12 mouse cellular contexts compared by ENCODE assay signal in genomic region chr4:156070276-156070675, GRCm38 (mm10). TPM values are rescaled to one million over a fixed set of nuclear protein-coding genes. Genes with fewer than 3 reads are reported as not detected.
DNase-seq lines count a peak whose midpoint lies in the region; ATAC-seq and TF ChIP-seq lines count a peak whose summit lies in the region.
"Had no signal": no experiment of that assay in that cellular context is flagged by ENCODE, and none has a peak within 500 bp of the region (broad histone marks: within the 10 kb centered on the region; RNA-seq: fewer than 3 reads in every experiment).

No protein-coding gene starts in this region.

- H3K9me3 ChIP-seq in heart, embryonic 15.5 days (replicated peaks), result no peaks in the 10 kb centered on the region
- H3K9me3 ChIP-seq in heart, embryonic 12.5 days (replicated peaks), result no peaks in the 10 kb centered on the region
- no peaks in the 10 kb centered on the region for H3K9me3 ChIP-seq in neural tube, embryonic 12.5 days

- H3K36me3 ChIP-seq in heart, embryonic 15.5 days, result no peaks in the 10 kb centered on the region
- H3K36me3 ChIP-seq in heart, embryonic 12.5 days, result no peaks in the 10 kb centered on the region
- H3K36me3 ChIP-seq in neural tube, embryonic 12.5 days, result no peaks in the 10 kb centered on the region

- no peak for DNase-seq in neural tube, embryonic 10.5 days (ENCODE audit: extremely low spot score, low spot score)
- peak; percentile 87 for DNase-seq in thymus, postnatal 14 days
- no peak for DNase-seq in cerebellum, adult 2 months
- DNase-seq in right cerebral cortex, postnatal 36 days (ENCODE audit: low spot score in 2 of 2), result no peak
- DNase-seq: lung, postnatal 4 days had no signal

- no peak overlapping the region for H3K4me3 ChIP-seq in heart, embryonic 15.5 days
- H3K4me3 ChIP-seq in heart, embryonic 12.5 days, result no peak overlapping the region
- no peak overlapping the region for H3K4me3 ChIP-seq in neural tube, embryonic 12.5 days
- H3K4me3 ChIP-seq in cerebellum, adult 2 months (replicated peaks; ENCODE audit: insufficient read depth, low read depth, low read length), result no peak overlapping the region
- H3K4me3 ChIP-seq: layer of hippocampus, adult 2 months had no signal

- TF ChIP-seq POLR2A in cerebellum, adult 2 months (IDR thresholded peaks at IDR 0.05; ENCODE audit: borderline replicate concordance, insufficient read depth, low read length), result no peak

- WGBS in heart, embryonic 15.5 days, result 66% methylated on average over 6 of the region's 6 CpGs
- 66% methylated on average over 6 of the region's 6 CpGs for WGBS in heart, embryonic 12.5 days
- WGBS in neural tube, embryonic 12.5 days, result 34% methylated on average over 6 of the region's 6 CpGs
- 61% methylated on average over 6 of the region's 6 CpGs for WGBS in cerebellum, adult 2 months

- no peak for ATAC-seq in heart, embryonic 15.5 days (replicated peaks; ENCODE audit: insufficient number of reproducible peaks, insufficient read depth, low FRiP score, low read depth)
- ATAC-seq in heart, embryonic 12.5 days (ENCODE audit: insufficient number of reproducible peaks, low FRiP score), result no peak
- ATAC-seq in neural tube, embryonic 12.5 days (ENCODE audit: low FRiP score, low read depth), result 0 out of 2 replicates have a peak, but pooled peaks have one; percentile 7
- ATAC-seq in hematopoietic stem cell, adult 5-6 weeks (replicated peaks in 1 of 2; ENCODE audit: insufficient read depth in 1 of 2, low FRiP score in 2 of 2, low TSS enrichment in 1 of 2, low read depth in 1 of 2, poor library complexity in 2 of 2, severe bottlenecking in 2 of 2), result peak; percentile 61 to 74

- peaks cover 5% of the 10 kb centered on the region for H3K4me1 ChIP-seq in heart, embryonic 15.5 days (replicated peaks)
- H3K4me1 ChIP-seq in heart, embryonic 12.5 days (replicated peaks), result peaks cover 8% of the 10 kb centered on the region
- peaks cover 8% of the 10 kb centered on the region; the same call in 1 of the 2 replicates for H3K4me1 ChIP-seq in neural tube, embryonic 12.5 days
- H3K4me1 ChIP-seq in cerebellum, adult 2 months (ENCODE audit: control insufficient read depth, insufficient read depth, low read length), result no peaks in the 10 kb centered on the region

- no peaks in the 10 kb centered on the region for H3K27me3 ChIP-seq in heart, embryonic 15.5 days
- H3K27me3 ChIP-seq in heart, embryonic 12.5 days (replicated peaks), result no peaks in the 10 kb centered on the region
- no peaks in the 10 kb centered on the region for H3K27me3 ChIP-seq in neural tube, embryonic 12.5 days (replicated peaks)
- H3K27me3 ChIP-seq in cerebellum, adult 2 months (ENCODE audit: control insufficient read depth, insufficient read depth, low read length), result no peaks in the 10 kb centered on the region

- no peak for TF ChIP-seq CTCF in cerebellum, adult 2 months (IDR thresholded peaks at IDR 0.05; ENCODE audit: borderline replicate concordance, insufficient read depth, low read depth, low read length)

- no peak overlapping the region for H3K4me2 ChIP-seq in heart, embryonic 15.5 days
- no peak overlapping the region for H3K4me2 ChIP-seq in heart, embryonic 12.5 days
- H3K4me2 ChIP-seq in neural tube, embryonic 12.5 days (replicated peaks), result no peak overlapping the region

- H3K27ac ChIP-seq in heart, embryonic 15.5 days, result peak overlapping the region; percentile 47; the same call in 1 of the 2 replicates
- no peak overlapping the region for H3K27ac ChIP-seq in heart, embryonic 12.5 days (ENCODE audit: poor library complexity, severe bottlenecking)
- H3K27ac ChIP-seq in neural tube, embryonic 12.5 days, result no peak overlapping the region
- no peak overlapping the region for H3K27ac ChIP-seq in cerebellum, adult 2 months (ENCODE audit: insufficient read depth, low read length)
- H3K27ac ChIP-seq: layer of hippocampus, adult 2 months had no signal

- no peak overlapping the region for H3K9ac ChIP-seq in heart, embryonic 15.5 days
- no peak overlapping the region for H3K9ac ChIP-seq in heart, embryonic 12.5 days
- no peak overlapping the region for H3K9ac ChIP-seq in neural tube, embryonic 12.5 days

RNA-seq across cellular contexts. Expression of gene Ttll10, which starts 11.1 kb away (rescaled TPM):
- polyA plus RNA-seq in heart, embryonic 15.5 days (2015; fragmentation: Nextera tagmentation; extraction: Ambion mirVana), result 0.59 and 1.1 TPM in 2 replicates
- polyA plus RNA-seq in heart, embryonic 12.5 days (2016; fragmentation: Nextera tagmentation; extraction: Ambion mirVana), result 0.14 and 0.24 TPM in 2 replicates
- 0.20 TPM in 1 of 2 replicates, not detected in the other for polyA plus RNA-seq in neural tube, embryonic 12.5 days (2016; fragmentation: Nextera tagmentation; extraction: Ambion mirVana)
- 1.3 TPM in 1 of 2 replicates, not detected in the other for total RNA-seq in hematopoietic stem cell, adult 5-6 weeks (2017)
- polyA plus RNA-seq in cerebellum, adult 2 months (2012; rRNA removed), result 0.11 and 0.32 TPM in 2 replicates
- polyA plus RNA-seq: C2C12 had no signal

RNA-seq across cellular contexts. Expression of gene 9430015G10Rik, which starts 39.5 kb away (rescaled TPM):
- polyA plus RNA-seq in heart, embryonic 15.5 days (2015; fragmentation: Nextera tagmentation; extraction: Ambion mirVana), result 11.6 and 19.4 TPM in 2 replicates
- polyA plus RNA-seq in heart, embryonic 12.5 days (2016; fragmentation: Nextera tagmentation; extraction: Ambion mirVana), result 22.1 and 23.7 TPM in 2 replicates
- 42.4 and 45.6 TPM in 2 replicates for polyA plus RNA-seq in neural tube, embryonic 12.5 days (2016; fragmentation: Nextera tagmentation; extraction: Ambion mirVana)
- total RNA-seq in hematopoietic stem cell, adult 5-6 weeks (2017), result 35.2 and 42.8 TPM in 2 replicates
- 32.6 and 34.3 TPM in 2 replicates for polyA plus RNA-seq in cerebellum, adult 2 months (2012; rRNA removed)

RNA-seq across cellular contexts. Expression of gene Tnfrsf18, which starts 44.3 kb away (rescaled TPM):
- polyA plus RNA-seq in heart, embryonic 15.5 days (2015; fragmentation: Nextera tagmentation; extraction: Ambion mirVana), result 1.9 and 2.9 TPM in 2 replicates
- 1.9 and 2.1 TPM in 2 replicates for polyA plus RNA-seq in heart, embryonic 12.5 days (2016; fragmentation: Nextera tagmentation; extraction: Ambion mirVana)
- polyA plus RNA-seq in neural tube, embryonic 12.5 days (2016; fragmentation: Nextera tagmentation; extraction: Ambion mirVana), result 1.6 and 2.0 TPM in 2 replicates
- total RNA-seq in hematopoietic stem cell, adult 5-6 weeks (2017), result 14.5 and 33.5 TPM in 2 replicates
- polyA plus RNA-seq in cerebellum, adult 2 months (2012; rRNA removed), result 0.10 and 0.11 TPM in 2 replicates
- total RNA-seq: layer of hippocampus, adult 2 months had no signal

RNA-seq across cellular contexts. Expression of gene Tnfrsf4, which starts 56.6 kb away (rescaled TPM):
- 0.36 and 0.55 TPM in 2 replicates for polyA plus RNA-seq in heart, embryonic 15.5 days (2015; fragmentation: Nextera tagmentation; extraction: Ambion mirVana)
- polyA plus RNA-seq in heart, embryonic 12.5 days (2016; fragmentation: Nextera tagmentation; extraction: Ambion mirVana), result 0.37 TPM in 1 of 2 replicates, not detected in the other
- polyA plus RNA-seq in neural tube, embryonic 12.5 days (2016; fragmentation: Nextera tagmentation; extraction: Ambion mirVana), result 0.52 and 0.81 TPM in 2 replicates
- total RNA-seq in hematopoietic stem cell, adult 5-6 weeks (2017), result 2.3 and 6.6 TPM in 2 replicates
- polyA plus RNA-seq in cerebellum, adult 2 months (2012; rRNA removed), result 3.6 and 5.2 TPM in 2 replicates
- total RNA-seq: heart, adult 8-10 months had no signal

Comparison
In these comparisons a context has a peak if more than half of its experiments do, and no peak if none do; other contexts are left out.
1. ATAC-seq: peak in neural tube, embryonic 12.5 days (single experiment) and hematopoietic stem cell, adult 5-6 weeks (2 of 2); none in heart, embryonic 15.5 days (single experiment) and heart, embryonic 12.5 days (single experiment).